1 mouse cellular context compared by ENCODE assay signal in the genomic region with DNA sequence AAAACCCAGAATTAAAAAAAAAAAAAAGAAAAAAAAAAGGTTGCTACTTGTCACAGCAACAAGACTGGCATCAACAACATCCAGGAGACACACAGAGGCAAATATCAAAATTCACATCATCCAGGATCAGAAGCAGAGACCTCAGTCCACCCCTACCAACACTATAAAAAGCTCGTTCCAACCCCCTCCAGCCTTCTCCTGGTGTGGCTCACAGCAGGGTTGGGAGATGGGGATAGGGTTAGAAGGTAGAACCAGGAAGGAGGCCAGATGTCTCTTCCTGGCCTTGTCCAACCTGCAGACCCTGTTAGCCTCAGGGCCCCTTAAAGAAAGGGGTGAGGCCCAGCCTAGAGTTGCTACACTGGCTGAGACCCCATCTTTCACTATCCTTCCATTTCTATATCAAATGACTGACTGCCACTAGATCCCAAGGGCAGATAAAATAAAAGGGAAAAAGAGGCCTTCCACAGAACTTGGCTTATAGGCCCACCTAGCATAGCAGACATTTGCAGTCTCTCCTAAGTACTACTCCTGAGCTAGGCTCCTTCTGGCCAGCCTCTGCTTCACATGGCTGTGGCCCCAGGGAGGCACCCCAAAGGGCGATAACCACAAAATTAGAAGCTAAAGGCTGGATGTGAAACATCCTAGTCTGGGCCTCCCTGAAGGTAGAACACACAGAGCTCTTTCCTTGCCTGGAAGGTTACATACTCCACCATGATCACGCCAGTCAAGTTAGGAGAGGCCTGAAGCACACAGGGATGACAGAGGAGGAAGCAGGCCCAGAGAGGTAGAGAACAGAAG.
TF ChIP-seq lines count a peak whose summit lies in the region.

No protein-coding gene starts in this region.

TF ChIP-seq in MEL, 35 proteins besides CTCF, POLR2A, EP300 and RAD21:
- TF ChIP-seq ETS1 (IDR thresholded peaks at IDR 0.05; ENCODE audit: low read depth, low read length), result no peak
- 0 out of 2 replicates have a peak, but pooled peaks have one; percentile 44 for TF ChIP-seq POLR2AphosphoS2 (IDR thresholded peaks at IDR 0.05; ENCODE audit: low read length)
